Mouse (Mus musculus) bone marrow macrophage, adult 2 months (primary cell): ENCODE data around the gene Wscd2.

Experiments
- CTCF ChIP-seq: IDR thresholded peaks from 2 replicates; pipeline ENCODE4 v1.5.1; 2012; ENCODE audit warnings: low read depth, mild to moderate bottlenecking, low read length, moderate library complexity
- POLR2A ChIP-seq: IDR thresholded peaks from 2 replicates; pipeline ENCODE4 v1.6.1; 2012; ENCODE audit warnings: mild to moderate bottlenecking, low read depth, low read length, borderline replicate concordance

DNA sequence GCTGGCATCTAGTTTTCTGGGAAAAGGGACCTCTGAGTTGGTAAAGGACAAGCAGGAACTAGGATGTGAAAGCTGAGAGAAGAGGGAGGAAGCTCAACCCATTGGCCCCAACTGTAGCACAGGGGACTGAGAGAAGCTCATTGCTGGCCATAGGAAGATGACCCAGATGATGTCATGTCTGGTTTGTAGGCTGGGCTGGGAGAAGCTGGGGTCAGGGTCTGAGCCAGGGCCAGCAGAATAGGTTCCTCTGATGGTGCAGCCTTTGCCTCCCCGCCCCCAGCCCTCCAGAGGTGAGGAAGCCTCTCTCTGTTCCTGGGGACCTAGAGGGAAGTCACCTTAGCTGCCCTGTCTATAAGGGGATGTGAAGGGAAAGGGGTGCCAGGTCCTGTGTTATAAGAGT lies 129.0 kb downstream of the Wscd2 start:
- TF ChIP-seq POLR2A (no peak), CTCF (no peak)
